Mouse (Mus musculus) heart, adult 2 months (tissue): Measurements from ENCODE around the gene Tspo2.

ENCODE experiments used
- CTCF ChIP-seq: fragments of 200-600 bp; IDR thresholded peaks from 2 replicates; pipeline ENCODE4 v1.8.1; 2022; ENCODE audit warnings: antibody characterized with exemption, mild to moderate bottlenecking, moderate library complexity
- POLR2A ChIP-seq: fragments of 200-500 bp; IDR thresholded peaks from 2 replicates; pipeline ENCODE4 v1.6.1; 2011; ENCODE audit warnings: mild to moderate bottlenecking, low read depth, low read length, control low read depth; ENCODE audit not compliant: insufficient read depth

DNA sequence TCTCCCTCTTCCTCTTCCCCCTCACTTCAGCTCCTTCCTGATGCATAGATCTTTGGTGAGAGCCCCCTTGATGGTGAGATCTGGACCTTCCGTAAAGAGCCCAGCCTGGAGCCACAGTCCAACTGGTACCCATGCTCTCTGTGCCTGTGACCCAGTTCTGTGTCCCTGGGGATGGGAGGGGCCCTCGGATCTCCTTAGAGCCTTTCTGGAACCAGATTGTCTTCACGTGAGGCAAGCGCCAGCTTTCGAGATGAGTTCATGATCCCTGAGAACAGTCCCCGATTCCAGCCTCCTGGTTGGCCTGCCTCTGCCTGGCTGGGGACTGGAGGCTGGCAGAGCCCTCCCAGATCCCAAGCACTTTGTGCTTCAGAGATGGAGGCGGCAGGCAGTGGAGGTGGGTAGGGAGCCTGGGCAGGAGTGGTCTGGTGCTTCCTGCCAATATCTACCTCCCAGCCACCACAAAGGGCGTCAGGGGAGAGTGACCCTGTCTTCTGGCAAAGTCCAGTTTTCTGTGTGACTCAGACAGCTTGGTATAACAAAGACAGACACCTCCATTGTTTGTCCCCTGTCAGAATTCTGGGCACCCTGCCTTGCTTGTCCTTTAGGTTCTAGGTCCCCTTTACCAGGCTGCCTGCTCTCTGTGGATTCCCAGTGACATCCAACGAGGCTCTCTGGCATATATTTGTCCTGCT is 577 bp upstream of the Tspo2 start:
- no peak for TF ChIP-seq CTCF
- TF ChIP-seq POLR2A = no peak
